Mouse (Mus musculus): ENCODE measurements around the gene Atg10. TPM values are rescaled to one million over a fixed set of nuclear protein-coding genes. Genes with fewer than 3 reads are reported as not detected.

Atg10 gene
- total RNA-seq, 2 experiments from 2014 or later = 22.6 to 23.5 TPM

- no peak for DNase-seq
- intact Hi-C loops (cut with DNase I) = no loop called here
Observed at GRCm38 (mm10) chr13:91133334-91133890, 90.4 kb downstream of the Atg10 start.

GRCm38 (mm10) chr13:91129071-91129470 is 94.7 kb downstream of the Atg10 start:
- intact Hi-C loops (cut with DNase I) = no loop called here
- no peak for DNase-seq

- DNase-seq = no peak
- intact Hi-C loops (cut with DNase I) = no loop called here
Observed at GRCm38 (mm10) chr13:91128581-91128980, 95.2 kb downstream of the Atg10 start.

GRCm38 (mm10) chr13:91118156-91118555 is 105.6 kb downstream of the Atg10 start:
- intact Hi-C loops (cut with DNase I) = no loop called here
- DNase-seq = no peak

- intact Hi-C loops (cut with DNase I) = no loop called here
- DNase-seq = no peak
Observed at GRCm38 (mm10) chr13:91114880-91115279, 108.9 kb downstream of the Atg10 start.

- no peak for DNase-seq
Observed at GRCm38 (mm10) chr13:91107308-91107946, 116.3 kb downstream of the Atg10 start.

GRCm38 (mm10) chr13:91102238-91102637 is 121.5 kb downstream of the Atg10 start:
- intact Hi-C loops (cut with DNase I) = no loop called here
- no peak for DNase-seq

More at GRCm38 (mm10) chr13:91107308-91107946, 116.3 kb downstream of the Atg10 start:
- intact Hi-C loops (cut with DNase I) = no loop called here

GRCm38 (mm10) chr13:91100417-91100816 is 123.4 kb downstream of the Atg10 start:
- intact Hi-C loops (cut with DNase I) = no loop called here
- DNase-seq = no peak

- intact Hi-C loops (cut with DNase I) = no loop called here
Observed at GRCm38 (mm10) chr13:91094851-91095250, 128.9 kb downstream of the Atg10 start.

GRCm38 (mm10) chr13:91094196-91094595 is 129.6 kb downstream of the Atg10 start:
- peak; percentile 13 to 15 for DNase-seq
- intact Hi-C loops (cut with DNase I) = no loop called here

More at GRCm38 (mm10) chr13:91094851-91095250, 128.9 kb downstream of the Atg10 start:
- no peak for DNase-seq

- peak; percentile 7 to 9 for DNase-seq
- intact Hi-C loops (cut with DNase I) = loop anchor here (2.0 kb wide), 1 partner anchor 125 kb away; no protein-coding TSS in a partner anchor
Observed at GRCm38 (mm10) chr13:91093610-91094009, 130.2 kb downstream of the Atg10 start.

- intact Hi-C loops (cut with DNase I) = loop anchor here (2.0 kb wide), 1 partner anchor 124 kb away; no protein-coding TSS in a partner anchor
- peak; percentile 43 to 58 for DNase-seq
Observed at GRCm38 (mm10) chr13:91093162-91093561, 130.6 kb downstream of the Atg10 start.

GRCm38 (mm10) chr13:91091731-91092190 is 132.0 kb downstream of the Atg10 start:
- intact Hi-C loops (cut with DNase I) = loop anchor here (2.0 kb wide), 2 partner anchors 123 to 161 kb away; no protein-coding TSS in a partner anchor
- DNase-seq = no peak

GRCm38 (mm10) chr13:91090861-91091730 is 132.7 kb downstream of the Atg10 start:
- DNase-seq = no peak
- intact Hi-C loops (cut with DNase I) = loop anchor here (2.0 kb wide), 1 partner anchor 160 kb away; no protein-coding TSS in a partner anchor

GRCm38 (mm10) chr13:91086361-91086900 is 137.3 kb downstream of the Atg10 start:
- intact Hi-C loops (cut with DNase I) = no loop called here

GRCm38 (mm10) chr13:91072351-91072750 is 151.4 kb downstream of the Atg10 start:
- intact Hi-C loops (cut with DNase I) = no loop called here
- no peak for DNase-seq

More at GRCm38 (mm10) chr13:91086361-91086900, 137.3 kb downstream of the Atg10 start:
- no peak for DNase-seq

GRCm38 (mm10) chr13:91060871-91061270 is 162.9 kb downstream of the Atg10 start:
- intact Hi-C loops (cut with DNase I) = no loop called here
- no peak for DNase-seq

- intact Hi-C loops (cut with DNase I) = no loop called here
- no peak for DNase-seq
Observed at GRCm38 (mm10) chr13:91048171-91048570, 175.6 kb downstream of the Atg10 start.

GRCm38 (mm10) chr13:91046851-91047250 is 176.9 kb downstream of the Atg10 start:
- DNase-seq = no peak
- intact Hi-C loops (cut with DNase I) = no loop called here

GRCm38 (mm10) chr13:91041236-91041635 is 182.5 kb downstream of the Atg10 start:
- intact Hi-C loops (cut with DNase I) = no loop called here
- no peak for DNase-seq

GRCm38 (mm10) chr13:91040421-91040820 is 183.3 kb downstream of the Atg10 start:
- DNase-seq = peak in 1 of 2 experiments; percentile 13
- intact Hi-C loops (cut with DNase I) = no loop called here
